Mouse (Mus musculus) cerebellum, adult (tissue): ENCODE data around the gene Ptpn3.

Source experiments
- ATAC-seq: cut with Nextera tagmentation; 2 replicates; pipeline ENCODE4 v1.9.2; 2017; ENCODE audit warnings: mild to moderate bottlenecking, moderate library complexity, mixed read lengths; ENCODE audit not compliant: insufficient number of reproducible peaks, low FRiP score, low TSS enrichment

The Ptpn3 gene

DNA sequence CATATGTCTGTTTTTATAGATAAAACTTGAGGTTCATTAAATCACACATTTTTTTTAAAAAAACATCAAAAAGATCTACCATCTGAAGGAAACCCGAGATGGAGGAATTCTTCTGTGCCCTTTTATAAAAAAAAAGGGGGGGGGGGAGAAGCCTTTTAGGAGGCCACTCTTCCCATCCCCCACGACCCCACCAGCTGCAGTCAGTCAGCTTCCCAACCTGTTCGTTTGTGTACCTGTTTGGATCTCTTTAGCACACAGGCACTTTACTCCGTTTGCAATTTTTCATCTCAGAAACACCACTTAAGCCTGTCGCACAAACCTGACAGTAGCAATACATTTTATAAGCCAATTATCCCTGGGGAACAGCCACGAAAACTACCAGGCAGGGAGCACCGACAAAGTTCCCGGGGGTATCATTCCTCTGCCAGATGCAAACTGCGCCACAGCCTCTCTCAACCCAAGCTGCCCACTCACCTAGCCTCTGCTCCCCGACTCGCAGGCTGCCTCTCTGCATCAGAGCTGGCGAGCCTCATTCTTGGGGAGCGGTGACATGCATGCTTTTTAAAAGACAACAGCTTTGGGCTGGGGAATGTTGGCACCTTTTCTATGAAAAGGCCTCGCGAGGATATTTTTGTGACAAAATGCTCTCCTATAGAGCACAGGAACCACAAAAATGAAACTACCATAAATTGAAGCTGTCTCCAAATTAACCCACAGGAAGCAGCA lies 160.5 kb downstream of the Ptpn3 start:
- ATAC-seq, result no peak
